Mouse (Mus musculus) small intestine, adult 2 months (tissue): ENCODE measurements at regions not wholly inside any gene's neighbourhood (a gene's known extent, or its start where the extent isn't known, plus 50 kb on each side); places are given as distances from the start of the nearest gene placed in this dataset.

ENCODE experiments used
- CTCF ChIP-seq: fragments of 200-500 bp; IDR thresholded peaks from 2 replicates; pipeline ENCODE4 v1.5.1; 2012; ENCODE audit warnings: low read depth, mild to moderate bottlenecking, control low read depth, inconsistent platforms, low read length, moderate library complexity, mixed read lengths; ENCODE audit not compliant: insufficient replicate concordance, insufficient read length; ENCODE audit errors: extremely low read depth
- POLR2A ChIP-seq: fragments of 200-500 bp; IDR thresholded peaks from 2 replicates; pipeline ENCODE4 v1.6.1; 2012; ENCODE audit warnings: low read depth, mild to moderate bottlenecking, control low read depth, inconsistent platforms, low read length, moderate library complexity

GRCm38 (mm10) chr2:9464413-9464812, 416.6 kb upstream of the 4930412O13Rik start:
- TF ChIP-seq CTCF: no peak
- no peak for TF ChIP-seq POLR2A
